Mouse (Mus musculus): ENCODE results near the gene Pald1. TPM values are rescaled to one million over a fixed set of nuclear protein-coding genes. Genes with fewer than 3 reads are reported as not detected.

Pald1 gene
- polyA plus RNA-seq, 1 experiment: 7.5 TPM

- H3K27ac ChIP-seq (ENCODE audit: control insufficient read depth, insufficient read depth, low read depth, low read length): no peak overlapping the region
- H3K4me3 ChIP-seq (ENCODE audit: control insufficient read depth, low read depth, low read length): no peak overlapping the region
- H3K27me3 ChIP-seq (ENCODE audit: control insufficient read depth, insufficient read depth, low read length): no peaks in the 10 kb centered on the region
- H3K4me1 ChIP-seq (ENCODE audit: control insufficient read depth, insufficient read depth, low read length): peaks cover 6% of the 10 kb centered on the region
- no peaks in the 10 kb centered on the region for H3K36me3 ChIP-seq (ENCODE audit: control insufficient read depth, insufficient read depth, low read length)
- no peak for TF ChIP-seq CTCF (IDR thresholded peaks at IDR 0.05; ENCODE audit: control insufficient read depth, insufficient read depth, insufficient replicate concordance, low read depth, low read length)
- no peak for TF ChIP-seq POLR2A (IDR thresholded peaks at IDR 0.05; ENCODE audit: control insufficient read depth, low read depth, low read length)
Measured at GRCm38 (mm10) chr10:61424500-61424899, 41.2 kb upstream of the Pald1 start.

- no peak overlapping the region for H3K4me3 ChIP-seq (ENCODE audit: control insufficient read depth, low read depth, low read length)
- no peak for TF ChIP-seq POLR2A (IDR thresholded peaks at IDR 0.05; ENCODE audit: control insufficient read depth, low read depth, low read length)
- TF ChIP-seq CTCF (IDR thresholded peaks at IDR 0.05; ENCODE audit: control insufficient read depth, insufficient read depth, insufficient replicate concordance, low read depth, low read length): peak; percentile 51; the same call in 1 of the 2 replicates
- H3K27me3 ChIP-seq (ENCODE audit: control insufficient read depth, insufficient read depth, low read length): no peaks in the 10 kb centered on the region; the same call in 1 of the 2 replicates
- H3K4me1 ChIP-seq (ENCODE audit: control insufficient read depth, insufficient read depth, low read length): peaks cover 9% of the 10 kb centered on the region
- H3K36me3 ChIP-seq (ENCODE audit: control insufficient read depth, insufficient read depth, low read length): no peaks in the 10 kb centered on the region
- H3K27ac ChIP-seq (ENCODE audit: control insufficient read depth, insufficient read depth, low read depth, low read length): no peak overlapping the region
Measured at GRCm38 (mm10) chr10:61423289-61423688, 40.0 kb upstream of the Pald1 start.

GRCm38 (mm10) chr10:61422861-61423260 lies 39.5 kb upstream of the Pald1 start:
- TF ChIP-seq POLR2A (IDR thresholded peaks at IDR 0.05; ENCODE audit: control insufficient read depth, low read depth, low read length): no peak
- TF ChIP-seq CTCF (IDR thresholded peaks at IDR 0.05; ENCODE audit: control insufficient read depth, insufficient read depth, insufficient replicate concordance, low read depth, low read length): no peak
- Histone ChIP-seq H3K4me1 (ENCODE audit: control insufficient read depth, insufficient read depth, low read length) (peaks cover 10% of the 10 kb centered on the region), H3K27me3 (ENCODE audit: control insufficient read depth, insufficient read depth, low read length) (no peaks in the 10 kb centered on the region; the same call in 1 of the 2 replicates), H3K4me3 (ENCODE audit: control insufficient read depth, low read depth, low read length) (no peak overlapping the region), H3K36me3 (ENCODE audit: control insufficient read depth, insufficient read depth, low read length) (no peaks in the 10 kb centered on the region), H3K27ac (ENCODE audit: control insufficient read depth, insufficient read depth, low read depth, low read length) (no peak overlapping the region)

- Histone ChIP-seq H3K36me3 (ENCODE audit: control insufficient read depth, insufficient read depth, low read length) (no peaks in the 10 kb centered on the region), H3K27me3 (ENCODE audit: control insufficient read depth, insufficient read depth, low read length) (no peaks in the 10 kb centered on the region; the same call in 1 of the 2 replicates), H3K27ac (ENCODE audit: control insufficient read depth, insufficient read depth, low read depth, low read length) (no peak overlapping the region), H3K4me1 (ENCODE audit: control insufficient read depth, insufficient read depth, low read length) (peaks cover 10% of the 10 kb centered on the region), H3K4me3 (ENCODE audit: control insufficient read depth, low read depth, low read length) (no peak overlapping the region)
- TF ChIP-seq POLR2A (IDR thresholded peaks at IDR 0.05; ENCODE audit: control insufficient read depth, low read depth, low read length) (no peak), CTCF (IDR thresholded peaks at IDR 0.05; ENCODE audit: control insufficient read depth, insufficient read depth, insufficient replicate concordance, low read depth, low read length) (no peak)
Measured at GRCm38 (mm10) chr10:61420011-61420410, 36.7 kb upstream of the Pald1 start.

GRCm38 (mm10) chr10:61419146-61419545 lies 35.8 kb upstream of the Pald1 start:
- Histone ChIP-seq H3K27me3 (ENCODE audit: control insufficient read depth, insufficient read depth, low read length) (no peaks in the 10 kb centered on the region; the same call in 1 of the 2 replicates), H3K27ac (ENCODE audit: control insufficient read depth, insufficient read depth, low read depth, low read length) (no peak overlapping the region)

GRCm38 (mm10) chr10:61418131-61418900 lies 35.0 kb upstream of the Pald1 start:
- TF ChIP-seq CTCF (IDR thresholded peaks at IDR 0.05; ENCODE audit: control insufficient read depth, insufficient read depth, insufficient replicate concordance, low read depth, low read length): no peak
- TF ChIP-seq POLR2A (IDR thresholded peaks at IDR 0.05; ENCODE audit: control insufficient read depth, low read depth, low read length): no peak
- no peaks in the 10 kb centered on the region; the same call in 1 of the 2 replicates for H3K27me3 ChIP-seq (ENCODE audit: control insufficient read depth, insufficient read depth, low read length)
- peak overlapping the region; percentile 51 for H3K4me3 ChIP-seq (ENCODE audit: control insufficient read depth, low read depth, low read length)
- no peak overlapping the region for H3K27ac ChIP-seq (ENCODE audit: control insufficient read depth, insufficient read depth, low read depth, low read length)
- no peaks in the 10 kb centered on the region for H3K36me3 ChIP-seq (ENCODE audit: control insufficient read depth, insufficient read depth, low read length)
- peaks cover 4% of the 10 kb centered on the region for H3K4me1 ChIP-seq (ENCODE audit: control insufficient read depth, insufficient read depth, low read length)

More at GRCm38 (mm10) chr10:61419146-61419545, 35.8 kb upstream of the Pald1 start:
- Histone ChIP-seq H3K36me3 (ENCODE audit: control insufficient read depth, insufficient read depth, low read length) (no peaks in the 10 kb centered on the region), H3K4me3 (ENCODE audit: control insufficient read depth, low read depth, low read length) (no peak overlapping the region), H3K4me1 (ENCODE audit: control insufficient read depth, insufficient read depth, low read length) (peaks cover 6% of the 10 kb centered on the region)
- no peak for TF ChIP-seq POLR2A (IDR thresholded peaks at IDR 0.05; ENCODE audit: control insufficient read depth, low read depth, low read length)
- no peak for TF ChIP-seq CTCF (IDR thresholded peaks at IDR 0.05; ENCODE audit: control insufficient read depth, insufficient read depth, insufficient replicate concordance, low read depth, low read length)

GRCm38 (mm10) chr10:61417672-61418071 lies 34.3 kb upstream of the Pald1 start, which contains the start of gene Nodal:
Gene Nodal, plus strand, starts transcription at chr10:61417972.
- no peaks in the 10 kb centered on the region for H3K36me3 ChIP-seq (ENCODE audit: control insufficient read depth, insufficient read depth, low read length)
- TF ChIP-seq POLR2A (IDR thresholded peaks at IDR 0.05; ENCODE audit: control insufficient read depth, low read depth, low read length) (no peak), CTCF (IDR thresholded peaks at IDR 0.05; ENCODE audit: control insufficient read depth, insufficient read depth, insufficient replicate concordance, low read depth, low read length) (no peak)
- peak within 1 kb of the TSS; percentile 51 for H3K4me3 ChIP-seq (ENCODE audit: control insufficient read depth, low read depth, low read length)
- peaks cover 4% of the 10 kb centered on the region for H3K4me1 ChIP-seq (ENCODE audit: control insufficient read depth, insufficient read depth, low read length)
- H3K27ac ChIP-seq (ENCODE audit: control insufficient read depth, insufficient read depth, low read depth, low read length): no peak within 1 kb of the TSS
- no peaks in the 10 kb centered on the region; the same call in 1 of the 2 replicates for H3K27me3 ChIP-seq (ENCODE audit: control insufficient read depth, insufficient read depth, low read length)
